Mouse (Mus musculus) adrenal gland, adult (tissue): ENCODE results near the gene Mrpl10.

ENCODE experiments used
- DNase-seq, 2 experiments: peaks; one replicate each; pipeline ENCODE4 v3.0.0; 2022 to 2023; ENCODE audit warnings: low spot score in 1 of 2; ENCODE audit not compliant: inconsistent age in 2 of 2

Mrpl10 gene

DNA sequence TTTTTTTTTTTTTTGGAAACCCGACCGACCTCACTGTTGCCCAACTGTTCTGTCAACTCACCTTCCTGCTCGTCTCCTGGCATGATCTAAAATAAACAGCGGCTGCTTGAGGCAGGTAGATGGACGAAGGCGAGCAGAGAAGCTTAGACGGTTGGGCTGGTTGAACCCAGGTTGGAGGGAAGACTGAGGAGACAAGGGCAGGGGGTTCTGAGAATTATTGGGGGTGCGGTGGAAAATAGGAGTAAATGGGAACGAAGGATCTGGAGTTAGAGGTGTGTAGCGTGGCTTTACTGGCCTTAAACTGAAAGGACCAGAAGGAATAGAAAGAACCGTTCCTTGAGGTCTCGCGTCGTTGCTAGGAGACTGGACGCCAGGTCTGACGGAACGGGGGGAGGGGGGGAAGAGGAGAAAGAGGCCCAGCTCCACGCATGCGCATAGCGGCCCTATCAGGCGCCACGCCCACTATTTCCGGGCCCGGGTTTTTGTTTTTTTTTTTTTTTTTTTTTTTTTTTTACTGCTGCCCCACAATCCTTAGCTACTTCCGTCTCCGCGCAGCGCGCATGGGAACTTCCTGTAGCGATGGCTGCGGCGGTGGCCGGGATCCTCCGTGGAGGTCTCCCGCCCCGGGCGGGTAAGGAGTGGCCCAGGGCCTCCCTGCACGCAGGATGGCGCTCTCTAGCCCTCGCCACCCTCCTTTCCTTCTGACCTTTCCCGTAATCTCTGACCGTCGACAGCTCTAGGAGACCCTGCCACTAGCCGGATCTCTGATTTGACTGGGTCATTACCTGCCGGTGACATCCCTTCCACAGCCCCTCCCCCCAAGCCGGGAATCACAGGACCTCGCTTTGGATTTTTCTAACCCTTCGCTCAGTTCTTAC lies at the start of gene Mrpl10, which contains the start of gene Lrrc46:
Gene Mrpl10, plus strand, starts transcription at position 539 of the 878 bp plus-strand sequence.
Gene Lrrc46, minus strand, starts transcription at position 386 of the 878 bp plus-strand sequence.
- DNase-seq: peak; percentile 87 to 94

- DNase-seq: peak in 1 of 2 experiments; percentile 55
Measured at GRCm38 (mm10) chr11:96992722-96993311, 48.5 kb upstream of the Mrpl10 start.

- no peak for DNase-seq
Measured at GRCm38 (mm10) chr11:96995031-96995430, 46.3 kb upstream of the Mrpl10 start.

DNA sequence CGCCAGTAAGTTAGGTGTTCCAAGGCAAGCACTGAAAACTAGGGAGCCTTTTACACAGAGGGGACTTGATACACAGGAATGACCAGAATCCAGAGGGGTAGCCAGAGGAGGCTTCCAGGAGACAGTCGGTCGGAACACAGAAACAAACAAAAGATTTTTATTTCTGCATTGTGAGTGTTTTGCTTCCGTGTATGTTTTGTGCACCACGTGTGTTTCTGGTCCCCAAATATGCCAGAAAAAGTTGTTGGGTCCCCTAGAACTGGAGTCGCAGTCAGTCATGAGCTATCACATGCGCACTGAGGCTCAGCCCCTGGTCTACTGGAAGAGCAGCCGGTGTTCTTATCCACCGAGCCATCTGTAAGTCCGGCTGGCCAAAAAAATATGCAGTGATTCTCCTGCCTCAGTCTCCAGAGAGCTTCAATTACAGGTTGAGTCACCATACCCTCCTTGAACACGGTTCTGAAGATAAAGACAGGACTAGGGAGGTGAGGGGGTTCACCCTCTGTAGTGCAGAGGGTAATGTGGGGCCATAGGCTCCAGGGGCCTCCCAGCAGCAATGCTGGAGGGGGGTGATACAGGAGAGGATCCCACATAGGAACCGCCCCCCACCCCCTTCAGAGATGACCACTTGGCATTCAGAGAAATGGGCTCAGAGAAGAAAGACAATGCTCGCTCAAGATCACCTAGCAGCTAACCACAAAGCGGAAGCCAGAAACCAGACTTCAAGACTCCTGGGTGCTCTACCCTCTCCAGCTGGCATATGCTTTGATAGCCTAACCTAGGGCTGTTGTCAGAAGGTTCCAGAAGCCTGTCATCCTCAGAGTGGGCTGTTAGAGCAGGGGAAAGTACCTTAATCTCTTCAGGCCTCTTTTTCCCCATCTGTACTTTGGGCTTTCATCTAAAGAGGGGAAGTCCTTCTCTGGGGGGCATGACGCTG lies 45.3 kb upstream of the Mrpl10 start:
- no peak for DNase-seq

- DNase-seq: no peak
Measured at GRCm38 (mm10) chr11:96996773-96997379, 44.5 kb upstream of the Mrpl10 start.

GRCm38 (mm10) chr11:96997380-96997956 lies 43.9 kb upstream of the Mrpl10 start:
- peak; percentile 45 to 56 for DNase-seq

DNA sequence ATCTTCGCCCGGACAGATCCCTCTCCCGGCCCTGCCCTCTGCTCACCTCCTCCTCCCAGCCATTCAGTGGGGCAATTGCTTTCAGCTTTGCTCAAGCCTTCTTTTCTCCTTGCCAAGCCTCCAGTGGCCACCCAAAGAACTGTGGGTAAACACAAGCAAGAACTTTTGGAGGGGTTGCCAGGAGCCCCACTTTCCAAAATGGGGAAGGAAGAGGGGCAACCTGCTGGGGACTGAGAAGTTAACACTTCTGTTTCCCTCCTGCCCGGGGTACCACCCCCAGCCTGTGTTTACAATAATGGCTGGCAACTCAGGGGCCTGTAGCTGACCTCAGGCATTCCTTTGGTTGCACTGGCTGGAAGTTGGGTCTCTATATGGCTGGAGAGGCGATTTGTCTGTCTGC lies 38.2 kb upstream of the Mrpl10 start:
- DNase-seq: no peak

GRCm38 (mm10) chr11:97007093-97007794 lies 34.1 kb upstream of the Mrpl10 start:
- DNase-seq: peak in 1 of 2 experiments; percentile 52

DNA sequence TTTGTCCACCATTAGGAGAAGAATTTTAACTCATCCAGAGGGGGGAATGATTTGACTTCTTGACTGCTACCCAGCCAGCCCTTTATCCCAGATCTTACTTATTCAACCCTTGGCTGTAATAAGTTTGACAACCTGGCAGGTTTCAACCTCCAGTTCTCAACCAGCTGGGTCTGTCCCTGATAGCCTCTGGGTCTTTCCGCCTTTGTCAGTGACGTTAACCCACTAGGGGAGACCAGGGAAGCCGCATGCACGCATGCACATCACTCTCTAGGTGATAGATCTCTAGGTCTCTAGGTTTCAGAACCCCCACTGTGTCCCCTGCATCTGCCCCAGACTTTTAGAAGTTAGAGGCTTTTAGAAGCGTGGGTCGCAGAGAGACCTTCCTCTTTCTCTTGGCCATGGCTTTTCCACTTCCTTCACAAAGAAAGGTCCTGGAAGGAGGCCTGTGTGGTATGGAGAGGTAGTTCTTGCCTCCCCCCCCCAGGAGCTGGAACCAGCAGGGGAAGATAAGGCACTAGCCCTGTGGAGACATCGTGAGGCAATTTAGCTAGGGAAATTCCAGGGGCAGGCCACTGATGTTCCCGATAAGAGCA lies 32.1 kb upstream of the Mrpl10 start:
- DNase-seq: no peak

DNA sequence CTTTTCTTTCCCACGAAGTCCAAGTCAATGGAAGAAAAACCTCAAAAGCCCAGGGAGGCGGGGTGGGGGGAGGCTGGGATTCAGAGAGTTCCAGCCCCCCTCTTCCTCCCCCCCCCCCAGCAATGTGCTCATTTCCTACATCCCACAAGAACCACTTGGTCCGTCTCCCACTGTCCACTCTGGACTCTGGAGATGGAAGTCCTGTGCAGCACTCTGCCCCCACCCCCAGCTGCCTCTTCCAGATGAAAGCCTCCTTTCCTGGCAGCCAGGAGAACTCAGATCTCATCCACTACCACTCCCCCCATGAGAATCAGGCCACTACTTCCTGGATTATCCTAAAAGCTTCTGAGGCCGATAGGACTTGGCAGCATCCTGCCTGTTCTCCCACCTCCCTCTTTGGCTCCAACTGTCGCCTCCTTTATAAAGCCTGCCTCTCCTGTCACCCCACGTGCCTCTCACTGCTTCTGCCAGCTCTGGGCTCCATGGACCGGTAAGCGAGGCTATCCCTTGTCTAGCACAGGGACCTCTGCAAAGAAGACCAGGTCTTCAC lies 28.2 kb upstream of the Mrpl10 start, which contains the start of gene Sp6:
Gene Sp6, plus strand, starts transcription at position 274 of the 550 bp plus-strand sequence.
- no peak for DNase-seq

DNA sequence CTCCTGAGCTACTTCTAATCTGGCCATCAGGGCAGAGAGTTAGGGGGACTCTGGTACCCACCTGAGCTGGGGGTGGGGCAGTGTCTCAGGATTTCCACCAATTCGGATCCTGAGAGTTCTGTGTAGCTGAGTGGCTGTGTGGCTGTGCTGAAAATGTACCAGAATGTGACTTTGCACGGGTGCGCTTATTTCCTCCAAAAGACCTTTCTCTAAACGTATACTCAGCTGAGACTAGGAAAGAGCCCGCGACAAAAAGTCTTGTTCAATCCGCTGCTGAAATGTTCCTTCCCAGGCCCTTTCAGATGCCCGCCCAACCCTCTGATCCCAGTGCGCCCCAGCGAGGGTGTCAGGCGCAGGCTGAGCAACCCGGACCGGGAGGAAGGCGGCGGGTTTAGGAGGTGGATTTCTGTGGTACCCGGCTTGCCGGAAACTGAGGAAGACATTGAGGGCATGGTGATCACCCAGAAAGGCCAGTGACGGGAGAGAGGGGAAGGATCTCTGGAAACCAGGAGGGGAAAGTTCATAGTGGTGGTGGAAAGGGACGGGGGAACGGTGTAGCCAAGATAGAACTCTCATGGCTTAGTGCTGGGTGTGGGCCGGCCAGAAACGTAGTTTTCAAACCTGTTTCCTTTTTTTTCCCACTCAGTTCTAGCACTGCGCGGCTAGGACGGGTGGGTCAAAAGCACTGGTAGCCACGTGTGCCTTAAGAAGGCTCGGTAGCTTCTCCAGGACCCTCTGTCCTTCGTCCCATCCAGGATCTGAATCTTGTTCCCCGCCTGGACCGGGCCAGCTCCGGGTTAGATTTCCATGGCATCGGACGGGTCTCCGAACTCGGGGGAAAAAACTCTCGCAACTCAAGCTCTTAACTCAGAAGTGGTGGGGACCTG lies 23.4 kb upstream of the Mrpl10 start:
- no peak for DNase-seq

DNA sequence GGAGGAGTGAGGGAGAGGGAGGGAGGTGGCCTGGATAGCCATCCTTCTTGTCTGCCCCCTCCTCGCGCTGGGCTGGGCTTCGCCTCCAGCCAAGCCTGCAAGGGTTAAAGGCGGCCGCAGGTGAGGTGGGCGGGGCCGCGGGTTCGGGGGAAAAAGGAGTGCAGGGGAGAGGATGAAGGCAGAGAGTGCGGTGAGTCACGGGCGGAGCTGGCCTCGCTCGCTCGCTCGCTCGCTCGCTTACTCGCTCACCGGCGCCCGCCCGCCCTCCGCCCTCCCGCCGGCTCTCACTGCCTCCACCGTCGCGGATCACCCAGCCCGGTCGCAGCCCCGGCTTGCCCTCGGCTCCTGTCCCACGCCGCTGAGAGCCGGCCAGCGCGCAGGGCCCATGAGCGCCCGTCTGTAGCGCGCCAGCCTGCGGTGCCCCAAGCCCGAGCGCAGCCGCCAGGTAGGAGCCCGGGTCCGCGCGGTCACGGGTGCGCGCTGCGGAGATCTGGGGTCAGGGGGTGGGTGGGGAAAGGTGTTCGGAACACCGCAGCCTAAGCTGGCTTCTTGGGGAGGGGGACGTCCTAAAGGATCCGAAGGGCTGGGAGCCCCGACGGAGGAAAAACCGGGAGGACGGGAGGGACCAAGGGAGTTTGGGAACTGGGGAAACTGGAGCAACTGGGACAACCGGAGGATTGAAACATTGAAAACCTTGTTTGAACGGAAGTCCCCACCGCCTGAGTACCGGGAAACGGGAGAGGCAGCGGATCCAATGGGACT lies 22.6 kb upstream of the Mrpl10 start:
- DNase-seq: no peak

DNA sequence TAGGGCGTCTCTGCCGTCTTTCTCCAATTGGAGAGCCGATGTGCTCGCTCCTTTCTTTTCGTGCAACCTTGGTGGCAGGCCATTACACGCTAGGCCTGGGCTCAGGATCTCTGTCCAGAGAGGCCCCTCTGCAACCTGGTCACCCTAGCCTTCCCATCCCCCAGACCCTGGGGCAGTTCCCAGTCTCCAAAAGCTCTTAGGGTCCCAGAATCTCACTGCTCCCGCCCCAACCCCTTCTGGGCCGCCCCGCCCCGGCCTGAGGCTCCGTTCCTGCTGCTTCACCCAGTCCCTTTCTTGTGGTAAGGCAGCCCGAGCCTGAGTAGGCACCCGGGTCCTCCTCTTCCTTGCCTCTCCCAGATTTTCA lies 22.0 kb upstream of the Mrpl10 start:
- DNase-seq: no peak

DNA sequence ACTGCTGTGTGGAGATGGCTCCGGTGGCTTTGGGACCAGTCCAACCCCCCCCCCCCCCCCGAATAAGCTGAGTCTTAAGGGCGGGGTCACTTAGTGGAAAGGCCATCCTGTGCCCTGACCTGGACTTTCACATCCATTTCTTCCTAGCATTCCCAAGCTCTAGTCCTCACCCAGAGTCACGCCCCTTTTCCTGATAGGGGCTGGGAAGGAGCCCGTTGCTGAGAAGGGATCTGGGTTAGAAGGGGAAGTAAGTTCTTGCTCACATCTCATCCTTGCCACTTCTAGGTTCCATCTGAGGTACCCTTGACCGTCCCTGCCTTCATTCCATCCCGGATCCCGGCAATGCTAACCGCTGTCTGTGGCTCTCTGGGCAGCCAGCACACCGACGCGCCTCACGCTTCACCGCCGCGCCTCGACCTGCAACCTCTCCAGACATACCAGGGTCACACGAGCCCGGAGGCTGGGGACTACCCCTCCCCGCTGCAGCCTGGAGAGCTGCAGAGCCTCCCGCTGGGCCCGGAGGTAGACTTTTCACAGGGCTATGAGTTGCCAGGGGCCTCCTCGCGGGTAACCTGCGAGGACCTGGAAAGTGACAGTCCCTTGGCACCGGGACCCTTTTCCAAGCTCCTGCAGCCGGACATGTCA lies 20.1 kb upstream of the Mrpl10 start:
- no peak for DNase-seq

DNA sequence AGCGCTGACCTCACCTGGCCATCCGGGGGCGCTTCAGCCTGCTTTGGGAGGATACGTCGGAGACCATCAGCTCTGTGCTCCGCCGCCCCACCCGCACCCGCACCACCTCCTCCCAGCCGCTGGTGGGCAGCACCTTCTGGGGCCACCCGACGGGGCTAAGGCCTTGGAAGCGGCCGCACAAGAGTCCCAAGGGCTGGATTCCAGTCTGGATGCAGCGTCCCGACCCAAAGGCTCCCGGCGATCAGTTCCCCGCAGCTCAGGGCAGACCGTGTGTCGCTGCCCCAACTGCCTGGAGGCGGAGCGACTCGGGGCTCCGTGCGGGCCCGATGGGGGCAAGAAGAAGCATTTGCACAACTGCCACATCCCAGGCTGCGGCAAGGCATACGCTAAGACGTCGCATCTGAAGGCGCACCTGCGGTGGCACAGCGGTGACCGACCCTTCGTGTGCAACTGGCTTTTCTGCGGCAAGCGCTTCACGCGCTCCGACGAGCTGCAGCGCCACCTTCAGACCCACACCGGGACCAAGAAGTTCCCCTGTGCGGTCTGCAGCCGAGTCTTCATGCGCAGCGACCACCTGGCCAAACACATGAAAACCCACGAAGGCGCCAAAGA lies 19.4 kb upstream of the Mrpl10 start:
- peak; percentile 77 to 88 for DNase-seq

DNA sequence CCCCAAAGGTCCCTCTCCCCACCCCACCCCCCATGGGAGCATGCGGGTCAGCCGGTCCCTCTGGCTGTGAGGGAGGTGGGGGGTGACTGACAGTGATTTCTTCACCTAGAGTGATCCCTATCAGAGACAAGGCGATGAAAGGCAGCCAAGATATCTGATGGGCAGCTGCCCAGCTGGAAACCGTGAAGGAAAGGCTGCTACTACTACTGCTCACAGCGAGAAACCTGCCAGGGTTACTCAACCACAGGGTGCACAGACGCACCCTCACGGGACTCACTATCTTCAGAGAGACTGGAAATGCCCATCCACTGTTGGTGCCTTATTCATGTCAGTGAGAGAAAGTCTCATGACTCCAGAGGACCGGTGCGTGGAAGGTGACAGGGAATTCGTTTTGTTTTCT lies 16.4 kb upstream of the Mrpl10 start:
- peak in 1 of 2 experiments; percentile 65 for DNase-seq
